Mouse (Mus musculus) heart, embryonic 14.5 days (tissue): Measurements from ENCODE around the gene Kif26a. TPM values are rescaled to one million over a fixed set of nuclear protein-coding genes. Genes with fewer than 3 reads are reported as not detected.

Experiments used
- microRNA counts: library from miRNA; unstranded; fragments of <30 nt; microRNA quantifications from one replicate; lab custom pipeline; 2016
- microRNA-seq: library from miRNA; unstranded; fragments of <30 nt; microRNA quantifications from one replicate; pipeline ENCODE4, GENCODE M21; 2016
- polyA plus RNA-seq: library from polyadenylated mRNA; unstranded; fragments of >200 nt; fragmentation: Nextera tagmentation; extraction: Ambion mirVana; gene quantifications from 2 replicates; pipeline ENCODE4 v1.2.1, GENCODE M21; 2014

Gene Kif26a
- polyA plus RNA-seq, 1 experiment from 2014 or later: 1.9 TPM

MicroRNAs within 50 kb of the gene (microRNA counts, 519-probe panel; counts per million panel counts)
- 322 counts per million, percentile 70 among the panel's probes with 10 or more counts for microRNA mmu-miR-203 (lab: Ali Mortazavi, UCI)

Small RNAs within 50 kb of the gene (microRNA-seq; reads per million reads assigned to microRNA genes)
- 276 reads per million, percentile 66 among the genes with 10 or more reads in this experiment for gene Mir203
- not detected for gene Mir3073a
- gene Mir3073b: not detected

Other genes with a start within 250 kb of the Kif26a start
- gene Ppp1r13b, start 238.1 kb upstream of the Kif26a start, polyA plus RNA-seq: 15.4 and 15.5 TPM in 2 replicates
- 1,909 and 2,053 TPM in 2 replicates for gene Atp5mpl, start 179.2 kb upstream of the Kif26a start, polyA plus RNA-seq
- gene Tdrd9, start 174.6 kb upstream of the Kif26a start, polyA plus RNA-seq: 0.16 and 0.49 TPM in 2 replicates
- 1.0 and 1.9 TPM in 2 replicates for gene Rd3l, start 164.9 kb upstream of the Kif26a start, polyA plus RNA-seq
- gene Aspg, start 39.5 kb upstream of the Kif26a start, polyA plus RNA-seq: 0.15 TPM in 1 of 2 replicates, not detected in the other